Mouse (Mus musculus) kidney, adult 9 months (tissue): ENCODE data around the gene Svs4.
"Not testable (repeated sequence)": the region's sequence is repeated elsewhere in the genome, so short reads cannot be mapped to it uniquely, and the experiment has no call there.

Experiments
- DNase-seq: peaks from one replicate; pipeline ENCODE4 v3.0.0; 2022

Gene Svs4

GRCm38 (mm10) chr2:164278359-164278758 is at the start of gene Svs4:
Svs4 (minus strand) TSS chr2:164278459.
- no peak for DNase-seq

- no peak for DNase-seq
Measured at GRCm38 (mm10) chr2:164320983-164321382, 42.7 kb upstream of the Svs4 start.

DNA sequence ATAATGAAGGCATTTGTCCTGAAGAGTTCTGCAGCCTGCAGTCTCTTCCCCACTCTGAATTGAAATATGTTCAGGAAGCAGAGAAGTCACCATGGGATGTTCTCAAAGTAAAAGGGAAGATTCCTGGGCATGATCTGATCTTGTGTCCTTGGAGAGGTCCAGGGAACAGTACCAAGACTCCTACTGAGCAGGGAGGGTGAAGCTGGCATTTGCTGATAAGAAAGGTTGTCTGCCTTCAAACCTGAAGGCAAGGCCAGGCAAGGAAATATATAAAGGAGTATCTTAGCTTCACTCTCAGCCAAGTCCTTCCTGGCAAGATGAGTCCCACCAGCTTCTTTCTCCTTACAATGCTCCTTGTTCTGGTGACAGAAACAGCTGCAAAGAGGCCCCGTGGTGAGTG is 38.2 kb upstream of the Svs4 start, which contains the start of gene Svs6:
Gene Svs6, plus strand, starts transcription at position 301 of the 400 bp plus-strand sequence.
- DNase-seq: not testable (repeated sequence)

- DNase-seq: not testable (repeated sequence)
Measured at GRCm38 (mm10) chr2:164315460-164315859, 37.2 kb upstream of the Svs4 start.

DNA sequence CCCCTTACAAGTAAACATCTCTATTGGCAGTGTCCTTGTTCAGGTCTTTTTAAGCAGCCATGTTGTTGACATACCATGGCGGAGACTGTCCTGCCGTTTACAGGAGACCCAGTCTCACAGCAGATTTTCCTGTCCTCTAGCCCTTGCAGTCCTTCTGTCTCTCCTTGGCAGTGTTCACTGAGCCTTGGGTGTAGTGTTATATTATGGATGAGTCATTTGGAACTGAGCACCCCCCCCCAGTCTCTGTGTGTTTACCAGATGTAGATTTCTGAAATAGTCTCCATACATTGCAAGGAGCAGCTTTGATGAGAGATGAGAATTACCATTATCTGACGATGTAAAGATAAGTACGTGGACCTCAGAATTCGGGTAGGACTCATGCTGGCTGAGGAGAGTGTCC is 34.3 kb upstream of the Svs4 start:
- DNase-seq: no peak

DNA sequence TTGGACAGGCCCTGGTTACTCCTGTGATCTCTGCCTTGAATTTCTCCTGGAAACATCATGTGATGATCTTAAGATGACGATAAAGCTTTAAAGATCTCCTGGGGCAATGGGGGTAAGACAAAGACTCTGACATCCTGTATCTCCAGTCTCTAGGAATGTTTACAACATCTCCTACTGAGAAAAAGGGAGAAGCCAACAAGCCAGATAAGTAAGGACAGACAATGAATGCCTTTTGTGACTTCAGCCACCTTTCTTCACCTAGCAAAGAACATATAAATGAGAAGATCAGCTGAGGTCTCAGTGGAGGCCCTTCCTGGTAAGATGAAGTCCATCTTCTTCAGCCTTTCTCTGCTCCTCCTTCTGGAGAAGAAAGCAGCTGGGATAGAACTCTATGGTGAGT is 10.7 kb upstream of the Svs4 start, which contains the start of gene Svs3a:
Gene Svs3a, plus strand, starts transcription at position 301 of the 400 bp plus-strand sequence.
- not testable (repeated sequence) for DNase-seq

DNA sequence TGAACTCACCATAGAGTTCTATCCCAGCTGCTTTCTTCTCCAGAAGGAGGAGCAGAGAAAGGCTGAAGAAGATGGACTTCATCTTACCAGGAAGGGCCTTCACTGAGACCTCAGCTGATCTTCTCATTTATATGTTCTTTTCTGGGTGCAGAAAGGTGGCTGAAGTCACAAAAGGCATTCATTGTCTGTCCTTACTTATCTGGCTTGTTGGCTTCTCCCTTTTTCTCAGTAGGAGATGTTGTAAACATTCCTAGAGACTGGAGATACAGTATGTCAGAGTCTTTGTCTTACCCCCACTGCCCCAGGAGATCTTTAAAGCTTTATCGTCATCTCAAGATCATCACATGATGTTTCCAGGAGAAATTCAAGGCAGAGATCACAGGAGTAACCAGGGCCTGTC is 21.7 kb downstream of the Svs4 start, which contains the start of gene Svs3b:
Gene Svs3b, minus strand, starts transcription at position 101 of the 400 bp plus-strand sequence.
- DNase-seq: not testable (repeated sequence)

DNA sequence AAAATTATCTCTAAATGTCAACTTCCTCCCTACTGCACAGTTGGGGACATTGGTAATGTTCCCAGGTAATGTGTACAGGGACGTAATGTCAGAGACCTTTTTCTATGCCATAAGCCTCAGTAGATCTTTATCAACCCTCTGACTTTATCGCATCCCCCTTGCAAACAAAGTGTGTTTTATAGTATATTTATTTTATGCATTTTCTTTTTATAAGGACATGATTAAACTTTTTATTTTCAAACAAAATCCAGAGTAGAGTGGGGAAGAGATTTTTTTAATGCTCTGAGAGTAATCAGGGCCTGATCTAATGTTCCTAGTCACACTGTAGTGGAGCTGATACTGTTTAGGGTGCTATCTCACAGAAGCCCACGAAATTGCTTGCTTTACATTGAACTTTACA is 39.9 kb downstream of the Svs4 start, which contains the start of gene Svs2:
Gene Svs2, minus strand, starts transcription at position 101 of the 400 bp plus-strand sequence.
- no peak for DNase-seq

- DNase-seq: no peak
Measured at GRCm38 (mm10) chr2:164232671-164233070, 45.6 kb downstream of the Svs4 start.

GRCm38 (mm10) chr2:164228361-164229070 is 49.7 kb downstream of the Svs4 start:
- no peak for DNase-seq
